Mouse (Mus musculus) hindlimb bud, embryonic 11.5 days (tissue): ENCODE results near the gene Slc1a7.
A peak's percentile ranks its signal among the peaks of the same experiment; 100 is the strongest.

Source experiments
- DNase-seq: peaks from one replicate; pipeline ENCODE4 v3.0.0-alpha.2; 2012; ENCODE audit warnings: low read depth, low spot score; ENCODE audit errors: extremely low spot score

Slc1a7 gene

DNA sequence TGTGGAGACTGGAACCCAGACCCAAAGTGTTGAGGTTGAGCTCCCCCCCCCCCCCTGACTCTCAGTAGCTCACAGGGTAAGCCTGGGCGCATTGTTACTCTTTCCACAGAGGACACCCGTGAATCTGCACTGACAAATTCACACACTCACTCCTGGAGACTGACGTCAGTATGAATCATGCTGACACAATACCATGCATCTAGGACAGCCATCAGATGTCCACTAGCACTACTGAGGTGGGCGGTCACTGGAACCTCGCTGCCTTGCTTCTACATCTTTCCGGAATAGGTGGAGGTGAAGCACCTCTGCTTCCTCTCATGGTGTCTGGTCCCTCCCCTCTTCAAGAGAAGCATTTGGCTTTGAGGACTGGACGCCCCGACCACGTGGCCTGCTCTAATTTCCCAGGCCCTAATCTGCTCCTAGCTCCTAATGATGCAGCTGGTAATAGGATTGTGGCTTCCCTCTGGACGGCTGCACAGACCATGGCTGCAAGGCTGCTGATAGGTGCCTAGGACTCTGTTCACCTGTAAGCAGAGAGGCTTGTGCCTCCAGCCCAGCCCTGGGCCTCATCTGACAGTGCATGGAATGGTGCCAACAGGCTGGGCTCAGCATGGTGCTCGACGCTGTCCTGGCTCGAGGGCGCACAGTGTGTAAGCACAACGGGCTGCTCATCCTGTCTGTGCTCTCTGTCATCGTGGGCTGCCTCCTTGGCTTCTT, at the start of gene Slc1a7:
Slc1a7 (plus strand) TSS at position 367 of the 717 bp plus-strand sequence.
- DNase-seq = no peak

DNA sequence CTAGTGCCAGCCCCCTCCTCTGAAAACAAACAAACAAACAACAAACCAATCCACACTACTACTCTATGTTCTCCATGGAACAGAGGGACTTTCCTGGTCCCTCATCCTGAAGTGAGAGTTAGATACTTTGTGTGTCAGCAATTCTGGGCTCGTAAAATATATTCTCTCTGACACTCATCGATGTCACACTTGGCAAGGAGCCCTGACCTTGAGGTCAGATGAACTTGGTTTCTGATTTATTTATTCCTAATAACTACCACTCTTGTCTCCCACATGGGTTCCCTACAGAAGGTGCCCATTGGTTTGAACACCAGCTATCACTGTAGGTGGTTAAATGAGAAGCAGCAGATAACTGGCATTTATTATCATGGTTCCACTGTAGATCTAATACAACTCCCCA, 47.8 kb upstream of the Slc1a7 start:
- no peak for DNase-seq

DNA sequence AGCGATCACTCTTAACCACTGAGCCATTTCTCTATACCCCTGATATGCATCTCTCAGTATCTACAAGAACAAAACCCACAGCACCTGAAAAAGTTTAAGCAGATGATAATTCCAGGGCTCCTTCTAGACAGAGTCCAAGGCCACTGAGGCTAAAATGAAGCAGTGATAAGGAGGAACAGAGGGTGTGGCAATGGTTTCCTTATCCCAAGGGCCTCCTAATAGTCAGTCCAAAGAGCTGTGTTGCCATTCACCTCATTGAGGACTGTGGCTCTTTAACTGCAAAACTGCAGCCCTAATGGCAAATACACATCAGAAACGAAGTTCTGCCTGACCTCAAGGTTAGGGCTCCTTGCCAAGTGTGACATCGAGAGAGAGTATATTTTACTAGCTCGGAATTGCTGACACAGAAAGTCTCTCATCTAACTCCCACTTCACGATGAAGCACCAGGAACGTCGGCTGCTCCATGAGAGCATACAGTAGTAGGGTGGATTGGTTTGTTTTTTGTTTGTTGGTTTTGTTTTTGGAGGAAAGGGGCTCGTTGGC, 46.9 kb upstream of the Slc1a7 start:
- no peak for DNase-seq

DNA sequence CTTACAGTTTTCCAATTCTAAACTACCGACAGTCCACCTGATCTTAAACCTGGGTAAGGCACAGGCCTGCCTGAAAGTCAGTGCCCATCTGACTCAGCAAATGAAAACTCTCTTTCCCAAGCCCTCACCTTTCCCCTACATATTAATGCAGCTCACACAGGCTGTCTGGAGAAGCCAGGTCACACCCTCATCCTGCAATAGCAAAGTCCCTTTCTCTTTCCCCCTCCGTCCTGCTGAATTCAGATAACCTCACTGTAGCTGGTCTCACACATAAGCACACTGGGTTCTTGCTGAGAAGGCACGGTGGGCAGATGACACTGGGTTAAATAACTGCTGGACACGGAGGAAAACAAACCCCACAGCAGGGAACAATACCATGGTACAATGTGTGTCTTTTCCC, 46.2 kb upstream of the Slc1a7 start:
- DNase-seq = no peak

DNA sequence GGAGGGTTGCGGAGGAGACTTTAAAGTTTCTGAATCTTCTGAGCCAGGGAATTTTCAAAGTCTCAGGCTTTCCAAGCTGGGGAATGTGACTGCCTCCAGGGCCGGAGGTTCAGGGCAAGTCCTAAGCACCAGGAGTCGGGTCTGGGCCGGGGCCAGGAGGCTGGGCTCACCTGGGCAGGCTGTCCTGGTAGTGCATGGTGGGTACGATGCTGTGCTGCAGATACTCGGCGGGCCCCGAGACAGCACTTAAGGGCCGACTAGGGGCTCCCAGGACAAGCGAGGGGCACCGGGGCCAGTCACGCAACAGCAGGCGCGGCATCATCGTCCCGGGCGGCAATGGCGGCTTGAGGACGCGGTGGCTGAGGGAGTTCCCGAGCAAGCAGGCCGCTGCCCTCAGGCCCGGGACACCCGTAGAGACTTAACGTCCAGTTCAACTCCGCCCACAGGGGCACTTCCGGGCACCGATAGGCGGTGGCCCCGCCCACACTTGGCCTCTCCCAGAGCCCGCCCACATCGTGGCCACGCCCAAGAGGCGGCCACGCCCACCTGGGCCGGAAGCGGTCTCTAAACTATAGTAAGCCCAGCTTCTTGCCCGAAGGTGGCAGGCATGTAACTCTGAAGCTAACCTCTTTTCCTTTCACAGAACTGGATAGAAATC, 44.9 kb upstream of the Slc1a7 start, which contains the start of gene Cpt2:
Cpt2 (minus strand) TSS at position 466 of the 658 bp plus-strand sequence.
- DNase-seq = peak; percentile 77

DNA sequence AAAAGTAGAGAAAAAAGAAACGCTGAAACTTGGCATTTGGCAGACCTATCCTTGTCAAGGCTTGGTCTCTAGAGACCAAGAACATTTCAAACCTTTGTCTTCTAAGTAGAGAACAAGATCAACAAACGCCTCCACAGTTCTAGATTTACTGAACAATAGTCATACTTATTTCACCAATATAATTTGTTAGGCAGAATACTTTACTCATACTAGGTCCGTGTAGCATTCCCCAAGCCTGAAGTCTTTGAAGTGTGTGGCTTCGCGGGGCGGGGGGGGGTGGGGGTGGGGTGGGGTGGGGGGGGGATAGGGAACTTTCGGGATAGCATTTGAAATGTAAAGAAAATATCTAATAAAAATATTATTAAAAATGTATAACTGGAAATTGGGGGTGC, 44.3 kb upstream of the Slc1a7 start:
- no peak for DNase-seq

DNA sequence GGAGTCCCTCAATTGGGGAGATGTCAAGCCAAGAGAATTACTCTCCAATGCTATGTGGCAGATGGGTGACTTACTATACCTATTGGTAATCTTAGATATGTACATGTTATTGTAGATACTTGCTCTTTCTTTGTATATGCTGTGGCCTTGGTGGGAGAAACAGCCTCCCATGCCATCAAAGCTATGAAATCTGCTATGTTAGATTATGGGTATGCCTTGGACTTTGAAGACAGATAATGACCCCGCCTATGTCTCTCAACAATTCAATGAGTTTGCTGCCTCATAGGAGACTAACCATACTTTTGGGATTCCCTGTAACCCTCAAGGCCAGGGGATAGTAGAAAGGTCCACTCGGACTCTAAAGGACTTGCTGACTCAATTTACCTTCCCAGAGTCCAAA, 39.9 kb upstream of the Slc1a7 start:
- DNase-seq = no peak

DNA sequence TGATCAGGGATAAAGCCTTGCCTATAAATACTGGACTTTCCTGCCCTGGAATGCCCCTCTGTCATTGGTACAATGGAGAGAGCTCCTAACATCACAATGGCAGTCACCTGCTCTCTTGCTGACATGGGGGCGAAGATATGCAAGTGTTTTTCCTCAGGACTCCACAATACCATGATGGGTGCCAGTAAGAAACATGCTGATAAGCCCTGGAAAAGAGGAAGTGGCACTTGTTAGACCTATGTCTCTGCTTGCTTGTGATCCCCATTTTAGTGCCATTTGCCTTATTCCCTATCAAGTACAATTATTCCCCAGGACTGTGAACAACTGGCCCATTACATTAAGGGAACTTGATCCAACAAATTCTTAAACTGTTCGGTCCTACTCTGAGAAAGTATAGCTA, 39.4 kb upstream of the Slc1a7 start:
- DNase-seq = no peak

DNA sequence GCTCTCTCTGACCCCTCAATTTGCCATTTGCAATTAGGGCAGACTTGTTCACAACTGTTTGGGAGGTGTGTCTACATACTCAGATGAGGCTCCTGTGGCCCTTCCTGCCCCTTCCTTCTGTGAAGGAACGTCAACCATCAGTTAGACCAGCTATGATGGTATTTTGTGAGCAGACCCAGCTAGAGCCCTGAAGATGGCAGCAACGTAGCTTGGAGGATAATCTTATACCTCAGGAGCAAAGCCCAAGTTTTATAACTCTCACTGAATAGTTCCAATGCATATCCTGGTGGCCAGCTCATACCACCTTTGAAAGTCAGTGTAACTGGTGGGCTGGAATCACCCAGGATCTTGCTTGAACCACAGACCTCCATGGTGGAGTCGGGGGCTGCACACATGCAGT, 36.7 kb upstream of the Slc1a7 start:
- no peak for DNase-seq

DNA sequence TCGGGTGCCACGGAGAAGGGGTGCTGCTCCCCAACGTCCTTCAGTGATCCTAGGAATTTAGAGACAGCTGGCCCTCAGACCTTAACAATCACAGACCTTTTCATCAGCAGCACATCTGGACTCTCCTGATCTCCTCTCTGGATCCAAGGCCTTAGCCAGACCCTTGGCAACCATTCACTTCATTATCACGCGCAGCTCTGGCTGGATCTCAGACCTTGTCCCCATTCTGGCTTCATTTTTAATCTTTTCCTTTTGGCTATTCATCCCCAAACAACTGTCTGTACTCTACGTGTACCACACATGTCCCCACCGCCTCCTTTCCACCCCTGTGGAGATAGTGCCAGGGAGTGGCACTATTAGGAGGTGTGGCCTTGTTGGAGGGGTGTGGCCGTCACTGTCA, 34.9 kb upstream of the Slc1a7 start:
- no peak for DNase-seq

DNA sequence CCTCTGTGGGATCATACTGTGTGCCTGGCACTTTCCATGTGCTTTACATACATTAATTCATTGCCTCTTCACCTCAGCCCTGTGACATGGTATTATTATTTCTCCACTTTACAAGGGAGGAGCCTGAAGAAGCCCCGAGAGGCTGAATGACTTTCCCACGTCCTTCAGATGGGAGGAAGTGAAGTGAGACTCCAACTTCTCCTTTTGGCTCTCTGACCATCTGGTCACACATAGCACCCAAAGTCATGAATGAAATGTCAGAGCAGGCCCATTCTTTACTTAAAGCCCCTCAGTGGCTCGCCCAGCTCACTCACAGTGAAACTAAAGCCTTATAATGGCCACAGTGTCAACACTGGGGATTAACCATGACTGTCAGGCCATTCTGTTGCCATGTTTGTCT, 32.9 kb upstream of the Slc1a7 start:
- no peak for DNase-seq

DNA sequence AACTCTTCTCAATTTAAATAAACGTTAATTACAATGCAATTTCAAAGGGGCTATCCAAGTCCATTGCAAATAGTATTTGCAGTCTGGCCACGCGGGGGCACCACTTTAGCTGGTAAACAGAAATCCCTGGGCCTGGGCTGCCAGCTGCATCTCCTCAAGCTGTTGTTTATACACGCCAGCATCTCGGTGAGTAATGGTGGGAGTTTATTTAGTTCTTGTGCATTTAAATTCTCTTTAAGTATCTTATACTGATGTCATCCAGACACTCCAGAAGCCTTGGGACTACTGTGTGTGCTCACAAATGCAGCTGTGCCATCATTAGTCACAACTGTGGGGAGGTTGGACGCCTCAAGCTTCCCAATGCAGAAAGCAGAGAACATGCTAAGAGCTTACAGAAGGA, 30.8 kb upstream of the Slc1a7 start:
- no peak for DNase-seq

DNA sequence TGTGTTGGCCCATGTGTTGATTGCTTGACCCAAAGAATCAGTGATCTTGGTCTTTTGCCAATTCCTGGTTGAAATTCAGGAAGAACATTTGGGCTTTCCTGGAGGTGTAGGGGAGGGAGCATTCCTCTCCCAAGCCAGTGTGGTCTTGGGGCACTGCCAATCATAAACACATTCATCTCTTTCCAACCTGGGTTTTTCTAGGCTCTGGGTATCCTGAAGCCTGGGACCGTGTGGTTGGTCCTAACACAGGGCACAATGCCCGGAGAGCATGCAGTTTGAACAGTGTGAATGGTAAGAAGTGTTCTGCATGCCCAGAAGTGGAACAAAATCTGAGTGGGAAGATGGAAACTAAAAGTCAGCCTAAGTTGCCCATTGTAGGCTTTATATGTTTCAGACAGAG, 30.0 kb upstream of the Slc1a7 start:
- DNase-seq = no peak

DNA sequence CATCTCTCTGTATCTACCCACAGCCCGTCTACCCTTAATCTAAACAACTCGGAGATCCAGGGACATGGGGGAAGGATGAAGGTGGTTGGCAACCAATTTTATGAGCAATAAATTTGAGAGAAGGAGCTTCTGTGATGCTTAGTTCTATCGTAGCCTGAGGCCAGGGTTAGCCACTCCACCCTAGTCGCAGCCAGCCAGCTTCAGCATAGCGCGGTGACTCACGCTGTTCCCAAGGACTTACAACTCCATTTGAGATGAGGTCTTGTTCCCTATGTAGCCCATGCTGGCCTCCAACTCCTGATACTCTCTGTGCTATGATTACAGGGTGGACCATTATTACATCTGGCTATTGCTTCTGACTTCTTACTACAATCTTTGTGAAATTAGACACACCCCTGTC, 25.4 kb upstream of the Slc1a7 start:
- DNase-seq = no peak

DNA sequence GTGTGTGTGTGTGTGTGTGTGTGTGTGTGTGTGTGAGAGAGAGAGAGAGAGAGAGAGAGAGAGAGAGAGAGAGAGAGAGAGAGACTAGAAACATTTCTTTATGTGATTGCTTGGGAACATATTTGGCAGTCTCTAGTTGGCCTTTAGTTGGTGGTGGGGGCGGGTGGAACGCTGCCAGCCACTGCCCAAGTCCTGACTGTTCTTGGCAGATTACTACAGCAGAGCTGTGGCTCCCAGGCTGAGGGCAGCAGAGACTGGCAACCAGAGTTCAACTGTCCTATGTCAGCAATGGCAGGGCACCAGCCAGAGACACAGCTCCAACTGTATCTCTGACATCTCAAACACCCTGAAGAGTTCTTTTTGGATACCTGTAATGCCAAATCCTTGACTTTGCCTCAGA, 24.0 kb upstream of the Slc1a7 start:
- no peak for DNase-seq

DNA sequence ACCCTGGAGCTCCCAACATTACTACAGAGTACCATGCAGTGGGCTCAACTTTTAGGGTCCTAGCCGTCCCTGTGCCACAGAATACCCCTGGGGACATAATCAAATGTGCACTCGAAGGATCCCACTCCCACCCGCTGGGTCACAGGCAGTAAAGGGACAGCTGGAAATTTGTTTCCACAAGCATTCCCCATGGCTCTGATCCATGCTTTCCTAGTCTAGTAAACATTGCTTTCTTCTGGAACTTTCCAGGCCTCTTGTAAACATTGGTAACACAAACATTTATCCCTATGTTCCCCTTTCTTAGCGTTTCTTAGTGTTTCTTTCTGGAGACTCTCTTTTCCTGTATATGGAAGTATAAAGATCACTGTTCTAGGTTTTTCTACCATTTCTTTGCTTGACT, 18.2 kb upstream of the Slc1a7 start:
- no peak for DNase-seq

DNA sequence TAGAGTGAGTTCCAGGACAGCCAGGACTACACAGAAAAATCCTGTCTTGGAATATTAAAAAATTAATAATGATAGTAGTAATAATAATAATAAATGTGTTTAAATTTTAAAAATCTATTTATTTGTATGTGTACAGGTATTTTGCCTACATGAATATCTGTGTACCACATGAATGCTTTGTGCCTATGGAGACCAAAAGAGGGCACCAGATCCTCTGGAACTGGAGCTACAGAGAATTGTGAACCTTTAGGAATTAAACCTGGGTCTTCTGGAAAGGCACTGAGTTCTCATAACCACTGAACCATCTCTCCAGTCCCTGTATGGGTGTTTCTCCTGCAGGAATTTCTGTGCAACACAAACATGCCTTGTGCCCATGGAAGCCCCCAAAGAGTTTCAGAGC, 15.3 kb upstream of the Slc1a7 start:
- DNase-seq = no peak

DNA sequence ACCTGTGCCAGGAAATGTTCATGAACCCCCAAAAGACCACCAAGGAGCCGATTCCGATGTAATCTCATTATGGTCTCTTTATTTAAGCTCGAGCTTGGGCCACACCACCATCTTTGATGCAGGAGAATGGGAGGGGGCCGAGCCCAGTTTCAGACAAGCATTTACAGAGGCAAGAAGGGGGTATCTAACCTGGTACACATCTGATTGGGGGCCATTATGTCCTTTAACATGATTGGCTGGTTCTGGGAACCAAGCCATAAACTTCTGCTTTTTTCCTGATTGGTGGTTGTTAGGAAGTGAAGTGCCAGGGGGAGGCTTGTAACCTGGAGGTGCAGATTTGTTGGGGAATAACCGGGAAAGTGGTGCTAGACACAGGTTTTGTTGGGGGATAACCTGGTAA, 12.4 kb upstream of the Slc1a7 start:
- no peak for DNase-seq

DNA sequence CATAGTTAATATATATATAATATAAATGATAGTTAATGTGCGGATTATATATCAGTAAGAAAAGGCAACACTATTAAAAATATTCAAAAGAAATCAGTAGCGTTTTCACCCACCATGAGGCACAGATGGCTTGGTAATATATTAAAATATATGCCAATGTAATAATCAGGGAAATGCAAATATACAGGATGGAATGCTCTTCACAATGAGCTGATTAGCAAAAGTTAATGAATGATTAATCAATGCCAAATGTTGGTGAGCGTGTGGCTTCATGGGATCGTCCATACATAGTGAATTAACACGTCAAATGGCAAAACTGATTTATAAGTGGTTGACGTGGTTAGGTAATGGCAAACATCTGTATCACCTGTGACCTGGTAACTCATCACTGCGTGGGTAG, 9.6 kb upstream of the Slc1a7 start:
- DNase-seq = no peak

DNA sequence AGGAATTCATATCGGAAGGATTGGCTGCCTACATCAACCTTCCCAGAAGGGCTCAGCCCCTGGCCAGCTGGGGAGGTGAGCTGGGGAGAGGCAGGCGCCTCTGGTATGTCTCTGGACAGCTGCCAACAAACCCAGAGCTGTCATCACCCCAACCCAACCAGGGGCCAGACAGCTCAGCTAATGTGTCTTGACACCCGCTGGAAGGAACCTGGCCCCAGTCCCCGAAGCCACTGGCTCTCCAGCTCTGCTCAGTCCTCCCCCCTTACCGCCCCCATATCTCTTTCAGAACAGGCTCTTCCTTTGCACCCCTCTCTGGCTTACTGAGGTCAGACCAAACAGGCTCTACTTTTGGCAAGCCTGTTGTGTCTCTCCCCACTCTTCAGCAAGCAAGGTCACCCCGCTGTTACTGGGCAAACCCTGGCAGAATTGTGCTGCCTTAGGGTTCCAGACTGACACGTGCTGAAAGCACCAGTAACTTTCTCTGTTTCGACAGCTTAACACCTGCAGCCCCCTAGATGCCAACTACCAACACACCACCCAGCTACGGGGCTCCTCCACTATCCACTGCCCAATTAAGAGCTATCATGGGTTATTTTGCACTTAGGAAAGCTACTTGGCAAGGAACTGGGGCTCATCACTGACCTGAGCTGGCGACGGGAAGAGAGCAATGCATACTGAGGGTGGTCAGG, 5.9 kb upstream of the Slc1a7 start:
- no peak for DNase-seq

DNA sequence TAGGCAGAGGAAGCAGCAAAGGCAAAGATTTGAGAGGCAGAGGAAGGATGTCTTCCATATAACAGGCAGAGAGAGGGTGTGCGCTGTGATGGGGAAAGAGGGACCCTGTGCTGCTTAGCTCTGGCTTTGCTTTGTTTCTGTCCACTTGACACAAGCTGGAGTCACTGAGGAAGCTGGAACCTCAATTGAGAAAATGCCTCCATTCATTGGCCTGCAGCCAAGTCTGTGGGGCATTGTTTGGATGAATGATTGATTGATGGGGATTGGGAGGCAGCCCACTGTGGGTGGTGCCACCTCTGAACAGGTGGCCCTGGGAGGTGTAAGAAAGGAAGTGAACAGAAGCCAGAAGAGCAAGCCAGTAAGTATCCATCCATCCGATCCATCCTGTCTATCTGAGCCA, 5.3 kb upstream of the Slc1a7 start:
- DNase-seq = no peak
